Mouse (Mus musculus) heart, postnatal 4 days (tissue): Measurements from ENCODE around the gene Pja2. TPM values are rescaled to one million over a fixed set of nuclear protein-coding genes. Genes with fewer than 3 reads are reported as not detected.
"Not testable (repeated sequence)": the region's sequence is repeated elsewhere in the genome, so short reads cannot be mapped to it uniquely, and the experiment has no call there.

Source experiments
- DNase-seq: peaks from one replicate; pipeline ENCODE4 v3.0.0; 2021
- microRNA-seq, 2 experiments: library from miRNA; unstranded; fragments of <30 nt; microRNA quantifications; one replicate each; pipeline ENCODE4 v1.2.0; 2021 to 2022
- total RNA-seq, 2 experiments: library from RNA; stranded (reverse); gene quantifications; 2 replicates each; pipeline ENCODE4 v1.2.3; 2021

Pja2 gene
- total RNA-seq, 2 experiments from 2014 or later = 141 to 149 TPM

GRCm38 (mm10) chr17:64277649-64278212, 54.0 kb downstream of the Pja2 start:
- DNase-seq = no peak

GRCm38 (mm10) chr17:64276666-64277065, 55.0 kb downstream of the Pja2 start:
- no peak for DNase-seq

- DNase-seq = no peak
Measured at GRCm38 (mm10) chr17:64275188-64275587, 56.5 kb downstream of the Pja2 start.

GRCm38 (mm10) chr17:64274341-64275105, 57.2 kb downstream of the Pja2 start:
- no peak for DNase-seq

GRCm38 (mm10) chr17:64260571-64260970, 71.1 kb downstream of the Pja2 start:
- no peak for DNase-seq

GRCm38 (mm10) chr17:64248246-64248645, 83.5 kb downstream of the Pja2 start:
- DNase-seq = no peak

GRCm38 (mm10) chr17:64242898-64243297, 88.8 kb downstream of the Pja2 start:
- no peak for DNase-seq

GRCm38 (mm10) chr17:64242310-64242859, 89.3 kb downstream of the Pja2 start:
- DNase-seq = no peak

- DNase-seq = no peak
Measured at GRCm38 (mm10) chr17:64241544-64242292, 90.0 kb downstream of the Pja2 start.

GRCm38 (mm10) chr17:64232134-64232533, 99.6 kb downstream of the Pja2 start:
- no peak for DNase-seq

- DNase-seq = not testable (repeated sequence)
Measured at GRCm38 (mm10) chr17:64231637-64232036, 100.1 kb downstream of the Pja2 start.

- DNase-seq = no peak
Measured at GRCm38 (mm10) chr17:64231172-64231571, 100.5 kb downstream of the Pja2 start.

Small RNA genes within 50 kb of the gene (microRNA-seq; reads per million reads assigned to microRNA genes)
- gene Gm24194 = 0 reads per million in 2 experiments
